Mouse (Mus musculus): ENCODE measurements at regions not wholly inside any gene's neighbourhood (a gene's known extent, or its start where the extent isn't known, plus 50 kb on each side); places are given as distances from the start of the nearest gene placed in this dataset.

- H3K4me2 ChIP-seq (ENCODE audit: insufficient read depth, low read depth, poor library complexity, severe bottlenecking), result no peak overlapping the region
- in situ Hi-C loops (cut with MboI; ENCODE audit: low pct_ligation_motif_present, low pct_unique_long_range_greater_than_20kb, low sequenced_read_pairs) (no loop called here), dilution Hi-C loops (cut with MboI; ENCODE audit: extremely low pct_ligation_motif_present, extremely low pct_unique_long_range_greater_than_20kb, low sequenced_read_pairs) (no loop called here)
- no peaks in the 10 kb centered on the region for H3K27me3 ChIP-seq (replicated peaks)
- H3K27ac ChIP-seq (ENCODE audit: insufficient read depth, low read depth), result no peak overlapping the region
- TF ChIP-seq E2F4 (IDR thresholded peaks at IDR 0.05; ENCODE audit: insufficient replicate concordance, low read depth, low read length), result no peak
- TF ChIP-seq MEF2A (IDR thresholded peaks at IDR 0.05; ENCODE audit: borderline replicate concordance, low read depth, low read length), result no peak
- TF ChIP-seq ZNF384 (IDR thresholded peaks at IDR 0.05; ENCODE audit: low read depth, low read length), result no peak
- no peak overlapping the region for H3K9ac ChIP-seq (ENCODE audit: insufficient read depth, low read depth)
- H3K36me3 ChIP-seq (replicated peaks in 1 of 2; ENCODE audit: control insufficient read depth in 1 of 2, insufficient read depth in 1 of 2, low read length in 1 of 2), result no peaks in the 10 kb centered on the region
- no peaks in the 10 kb centered on the region for H3K4me1 ChIP-seq (ENCODE audit: control insufficient read depth in 1 of 2, insufficient read depth in 2 of 2)
- peaks cover 70% of the 10 kb centered on the region for H3K9me3 ChIP-seq (replicated peaks; ENCODE audit: low read length)
- DNase-seq (ENCODE audit: extremely low read depth), result no peak
- H3K79me2 ChIP-seq (replicated peaks; ENCODE audit: control insufficient read depth, extremely low read depth, insufficient read depth, poor library complexity, severe bottlenecking), result no peaks in the 10 kb centered on the region
- H3K4me3 ChIP-seq (replicated peaks in 1 of 3; ENCODE audit: low read depth in 2 of 3, low read length in 2 of 3, poor library complexity in 1 of 3), result no peak overlapping the region
Observed at GRCm38 (mm10) chr2:171765071-171765470, 278.2 kb downstream of the Cbln4 start.

- in situ Hi-C loops (cut with MboI; ENCODE audit: low pct_ligation_motif_present, low pct_unique_long_range_greater_than_20kb, low sequenced_read_pairs), result no loop called here
Observed at GRCm38 (mm10) chr2:171753502-171753901, 289.8 kb downstream of the Cbln4 start.

GRCm38 (mm10) chr2:171747162-171747561 is 296.1 kb downstream of the Cbln4 start:
- peaks cover 90% of the 10 kb centered on the region for H3K9me3 ChIP-seq (replicated peaks; ENCODE audit: low read length)
- H3K4me3 ChIP-seq (replicated peaks in 1 of 3; ENCODE audit: low read depth in 2 of 3, low read length in 2 of 3, poor library complexity in 1 of 3), result no peak overlapping the region
- no peaks in the 10 kb centered on the region for H3K27me3 ChIP-seq (replicated peaks)
- H3K36me3 ChIP-seq (replicated peaks in 1 of 2; ENCODE audit: control insufficient read depth in 1 of 2, insufficient read depth in 1 of 2, low read length in 1 of 2), result no peaks in the 10 kb centered on the region
- no peak overlapping the region for H3K9ac ChIP-seq (ENCODE audit: insufficient read depth, low read depth)
- no peaks in the 10 kb centered on the region for H3K79me2 ChIP-seq (replicated peaks; ENCODE audit: control insufficient read depth, extremely low read depth, insufficient read depth, poor library complexity, severe bottlenecking)
- in situ Hi-C loops (cut with MboI; ENCODE audit: low pct_ligation_motif_present, low pct_unique_long_range_greater_than_20kb, low sequenced_read_pairs) (no loop called here), dilution Hi-C loops (cut with MboI; ENCODE audit: extremely low pct_ligation_motif_present, extremely low pct_unique_long_range_greater_than_20kb, low sequenced_read_pairs) (no loop called here)
- H3K4me1 ChIP-seq (ENCODE audit: control insufficient read depth in 1 of 2, insufficient read depth in 2 of 2), result no peaks in the 10 kb centered on the region
- H3K27ac ChIP-seq (ENCODE audit: insufficient read depth, low read depth), result no peak overlapping the region
- H3K4me2 ChIP-seq (ENCODE audit: insufficient read depth, low read depth, poor library complexity, severe bottlenecking), result no peak overlapping the region
- TF ChIP-seq RCOR1 (conservative IDR thresholded peaks at IDR 0.05; ENCODE audit: low read depth, low read length), result no peak
- TF ChIP-seq JUN (IDR thresholded peaks at IDR 0.05; ENCODE audit: insufficient read depth, low read depth, low read length), result no peak
- no peak for DNase-seq (ENCODE audit: extremely low read depth)

More at GRCm38 (mm10) chr2:171753502-171753901, 289.8 kb downstream of the Cbln4 start:
- no peak overlapping the region for H3K9ac ChIP-seq (ENCODE audit: insufficient read depth, low read depth)
- H3K27me3 ChIP-seq (replicated peaks), result no peaks in the 10 kb centered on the region
- H3K9me3 ChIP-seq (replicated peaks; ENCODE audit: low read length), result peaks cover 78% of the 10 kb centered on the region
- no peaks in the 10 kb centered on the region for H3K36me3 ChIP-seq (replicated peaks in 1 of 2; ENCODE audit: control insufficient read depth in 1 of 2, insufficient read depth in 1 of 2, low read length in 1 of 2)
- dilution Hi-C loops (cut with MboI; ENCODE audit: extremely low pct_ligation_motif_present, extremely low pct_unique_long_range_greater_than_20kb, low sequenced_read_pairs), result no loop called here
- H3K79me2 ChIP-seq (replicated peaks; ENCODE audit: control insufficient read depth, extremely low read depth, insufficient read depth, poor library complexity, severe bottlenecking), result no peaks in the 10 kb centered on the region
- H3K27ac ChIP-seq (ENCODE audit: insufficient read depth, low read depth), result no peak overlapping the region
- DNase-seq (ENCODE audit: extremely low read depth), result no peak
- H3K4me2 ChIP-seq (ENCODE audit: insufficient read depth, low read depth, poor library complexity, severe bottlenecking), result no peak overlapping the region
- TF ChIP-seq JUN (IDR thresholded peaks at IDR 0.05; ENCODE audit: insufficient read depth, low read depth, low read length) (no peak), TBP (conservative IDR thresholded peaks at IDR 0.05; ENCODE audit: low read depth, low read length) (no peak), CHD1 (IDR thresholded peaks at IDR 0.05; ENCODE audit: low read depth, low read length) (no peak), GABPA (IDR thresholded peaks at IDR 0.05; ENCODE audit: insufficient replicate concordance, low read depth, low read length) (no peak), POLR2A (IDR thresholded peaks at IDR 0.05; ENCODE audit: low read depth, low read length) (no peak), ETS1 (conservative IDR thresholded peaks at IDR 0.05; ENCODE audit: low read depth, low read length) (no peak)
- H3K4me1 ChIP-seq (ENCODE audit: control insufficient read depth in 1 of 2, insufficient read depth in 2 of 2), result no peaks in the 10 kb centered on the region
- no peak overlapping the region for H3K4me3 ChIP-seq (replicated peaks in 1 of 3; ENCODE audit: low read depth in 2 of 3, low read length in 2 of 3, poor library complexity in 1 of 3)

Measured in CH12.LX (cell line).